Mouse (Mus musculus) cerebellum, postnatal 25 days (tissue): ENCODE data around the gene Bfsp2.

Experiments used
- DNase-seq, 2 experiments: peaks; one replicate each; pipeline ENCODE4 v3.0.0; 2021; ENCODE audit warnings: mixed read lengths in 2 of 2

Bfsp2 gene

GRCm38 (mm10) chr9:103480044-103480576, at the start of gene Bfsp2:
Bfsp2 (minus strand) TSS chr9:103480420.
- no peak for DNase-seq

DNA sequence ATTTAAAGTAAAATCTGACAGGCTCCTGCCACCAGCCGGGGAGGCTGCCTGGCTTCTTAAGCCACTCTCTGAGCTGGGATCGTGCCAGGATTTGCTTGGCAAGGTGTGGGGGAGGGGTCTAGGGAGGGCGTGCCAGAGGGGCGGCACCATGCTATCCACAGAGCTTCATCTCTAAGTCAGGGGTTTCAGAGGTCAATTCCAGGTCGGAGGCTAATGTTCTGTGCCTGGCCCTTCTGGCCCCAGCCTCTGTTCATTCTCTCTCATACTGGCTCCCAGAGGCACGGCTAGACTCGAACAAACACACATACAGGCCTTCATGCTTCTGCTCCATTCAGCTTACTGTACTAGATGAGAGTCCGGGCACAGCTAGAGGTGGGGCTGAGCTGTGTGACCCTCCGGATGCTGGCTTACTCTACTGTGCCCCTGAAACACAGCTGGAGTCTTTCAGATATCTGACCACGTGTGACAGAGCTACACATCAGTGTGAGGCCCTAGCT, 44.9 kb upstream of the Bfsp2 start:
- peak in 1 of 2 experiments; percentile 50 for DNase-seq

DNA sequence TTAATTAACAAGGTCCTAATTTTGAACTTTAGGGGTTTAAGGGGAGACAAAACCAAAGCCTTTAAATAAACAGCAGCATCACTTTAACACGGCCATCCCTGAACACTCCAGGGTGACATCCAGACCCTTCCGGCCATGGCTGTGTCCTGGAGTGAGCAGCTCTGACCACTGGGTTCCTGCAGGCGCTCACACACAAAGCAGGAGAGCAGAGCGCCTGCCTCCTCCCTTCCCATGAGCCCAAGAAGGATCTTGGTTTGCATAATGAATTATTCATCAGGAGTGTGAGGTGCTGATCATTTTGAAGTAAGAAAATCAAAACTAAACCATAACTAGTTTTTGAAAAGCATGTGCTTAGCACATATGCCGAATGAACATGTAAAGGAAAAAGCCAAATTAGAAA, 44.4 kb upstream of the Bfsp2 start:
- DNase-seq: no peak

DNA sequence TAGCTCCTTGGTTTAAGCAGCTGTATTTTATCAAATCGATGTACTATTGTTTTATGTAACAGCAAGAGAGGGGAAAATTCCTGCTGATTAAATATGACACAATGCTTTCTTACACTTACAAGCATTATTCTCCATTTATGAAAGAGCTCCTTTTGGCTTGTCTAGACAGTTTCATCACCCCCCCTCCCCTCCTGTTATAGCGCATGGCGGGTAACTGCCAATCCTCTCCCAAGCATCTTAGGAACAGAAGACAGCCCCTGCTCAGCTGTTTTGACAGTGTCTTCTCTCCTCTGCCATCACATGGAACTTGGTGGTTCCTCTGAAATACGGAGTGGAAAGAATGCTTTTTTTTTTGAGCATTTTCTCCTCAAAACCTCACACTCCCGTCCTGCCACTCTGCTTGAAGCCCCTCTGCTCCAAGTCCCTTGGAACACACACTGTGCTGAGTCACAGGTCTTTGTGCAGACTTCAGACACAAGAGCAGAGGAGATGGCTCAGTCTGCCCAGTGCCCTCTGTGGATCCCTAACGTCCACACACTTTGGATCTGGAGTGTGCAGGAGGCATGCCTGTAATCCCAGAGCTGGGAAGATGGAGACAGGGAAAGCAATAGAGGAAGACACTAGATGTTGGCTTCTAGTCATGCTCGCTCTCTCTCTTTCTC, 43.7 kb upstream of the Bfsp2 start:
- DNase-seq: no peak

DNA sequence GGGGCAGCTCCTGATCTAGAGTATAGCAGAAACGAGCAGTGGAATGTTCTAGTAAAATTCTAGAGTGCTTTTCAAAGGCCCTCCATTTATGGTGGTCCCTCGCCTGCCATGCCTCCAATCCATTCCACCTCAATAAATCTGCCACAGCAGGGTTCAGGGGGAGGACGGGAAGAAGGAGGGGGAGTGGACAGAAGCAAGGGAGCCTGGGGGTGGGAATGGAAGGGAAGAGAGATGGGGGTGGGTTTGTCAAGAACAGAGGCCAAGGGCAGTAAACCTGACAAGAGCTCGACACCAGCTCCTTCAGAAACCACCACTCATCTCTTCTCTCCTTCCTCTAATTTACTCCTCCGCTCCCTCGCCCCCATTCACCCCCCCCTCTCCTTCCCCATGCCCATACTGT, 42.8 kb upstream of the Bfsp2 start:
- DNase-seq: no peak

DNA sequence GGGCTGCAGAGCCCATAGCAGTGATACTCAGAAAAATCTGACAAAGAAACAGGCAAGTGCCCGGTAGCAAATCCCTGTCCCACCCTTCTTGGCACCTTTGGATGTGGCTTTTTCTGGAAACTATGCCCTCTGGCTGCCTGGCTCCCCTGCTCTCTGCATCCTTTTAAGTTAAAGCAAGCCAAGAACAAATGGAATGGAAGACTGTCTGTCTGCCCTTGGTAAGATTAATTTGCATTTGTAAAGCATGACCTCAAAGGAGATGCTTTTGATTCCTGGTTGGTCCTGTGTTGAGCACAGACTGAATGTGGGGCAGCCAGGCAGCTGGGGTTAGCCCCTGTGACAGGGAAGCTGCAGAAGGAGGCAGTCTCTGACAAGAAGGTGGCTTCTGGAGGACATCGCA, 33.7 kb upstream of the Bfsp2 start:
- no peak for DNase-seq

- DNase-seq: no peak
Observed at GRCm38 (mm10) chr9:103512257-103512656, 32.0 kb upstream of the Bfsp2 start.

GRCm38 (mm10) chr9:103506968-103507584, 26.9 kb upstream of the Bfsp2 start:
- DNase-seq: no peak

GRCm38 (mm10) chr9:103505067-103505466, 24.8 kb upstream of the Bfsp2 start:
- peak; percentile 73 to 74 for DNase-seq

- no peak for DNase-seq
Observed at GRCm38 (mm10) chr9:103504646-103505045, 24.4 kb upstream of the Bfsp2 start.

GRCm38 (mm10) chr9:103503586-103504298, 23.5 kb upstream of the Bfsp2 start:
- no peak for DNase-seq

DNA sequence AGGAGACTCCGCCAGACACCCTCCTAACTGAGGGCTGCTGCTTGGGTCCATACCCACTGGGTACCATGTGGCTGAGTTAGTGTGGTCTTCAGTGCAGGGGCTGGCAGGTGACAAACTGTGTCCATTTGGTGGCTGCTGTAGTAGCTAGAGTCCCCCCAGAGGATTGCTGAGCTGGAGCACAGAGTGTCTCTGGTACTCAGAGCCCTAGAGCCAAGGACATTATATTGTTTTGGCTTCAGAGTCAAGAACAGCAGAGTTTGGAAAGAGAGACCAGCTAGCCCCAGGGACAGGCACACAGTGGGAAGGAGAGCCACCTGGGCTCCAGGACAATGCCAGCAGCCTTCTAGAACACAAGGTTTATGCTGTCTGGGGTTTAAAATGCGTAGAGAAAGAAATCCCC, 22.4 kb upstream of the Bfsp2 start:
- peak; percentile 48 to 57 for DNase-seq

- DNase-seq: peak; percentile 65 to 70
Observed at GRCm38 (mm10) chr9:103501861-103502364, 21.7 kb upstream of the Bfsp2 start.

GRCm38 (mm10) chr9:103499366-103499765, 19.1 kb upstream of the Bfsp2 start:
- DNase-seq: no peak

DNA sequence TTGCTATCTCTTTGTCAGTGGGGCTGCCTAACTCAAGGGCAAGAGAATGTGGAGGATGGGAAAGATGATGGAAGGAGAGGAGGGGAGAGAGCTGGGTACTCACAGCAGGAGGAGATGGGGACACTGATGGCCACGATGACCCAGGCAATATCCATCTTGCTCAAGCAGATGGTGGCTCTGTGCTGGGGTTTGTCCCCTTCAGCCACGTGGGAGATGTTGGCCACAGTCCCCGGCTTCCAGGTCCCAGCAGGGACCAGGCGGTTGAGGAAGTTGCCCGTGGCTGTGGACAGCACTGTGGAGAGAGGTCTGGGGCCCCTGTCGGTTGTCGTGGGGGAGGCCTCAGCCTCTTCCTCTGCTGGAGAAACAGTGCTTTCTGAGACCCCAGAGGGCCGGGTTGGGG, 18.5 kb upstream of the Bfsp2 start:
- DNase-seq: peak; percentile 62 to 73

DNA sequence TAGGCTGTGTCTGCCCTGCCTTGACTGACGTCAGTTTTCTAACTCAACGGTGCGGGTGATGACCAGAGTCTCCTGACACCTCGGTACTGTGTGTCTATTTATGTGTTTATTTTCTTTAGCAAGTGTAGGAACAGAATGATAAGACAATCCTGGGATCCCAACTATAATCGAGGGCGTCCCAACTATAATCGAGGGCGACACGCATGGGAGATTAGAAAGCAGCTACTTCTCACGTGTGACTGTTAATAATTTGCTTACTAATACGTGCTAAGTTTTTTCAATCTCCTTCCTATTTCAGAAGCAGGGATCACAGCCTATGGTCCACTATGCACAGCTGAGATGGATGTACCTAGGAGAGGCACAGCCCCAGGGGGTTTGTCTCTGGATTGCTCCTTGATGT, 15.2 kb upstream of the Bfsp2 start:
- no peak for DNase-seq

DNA sequence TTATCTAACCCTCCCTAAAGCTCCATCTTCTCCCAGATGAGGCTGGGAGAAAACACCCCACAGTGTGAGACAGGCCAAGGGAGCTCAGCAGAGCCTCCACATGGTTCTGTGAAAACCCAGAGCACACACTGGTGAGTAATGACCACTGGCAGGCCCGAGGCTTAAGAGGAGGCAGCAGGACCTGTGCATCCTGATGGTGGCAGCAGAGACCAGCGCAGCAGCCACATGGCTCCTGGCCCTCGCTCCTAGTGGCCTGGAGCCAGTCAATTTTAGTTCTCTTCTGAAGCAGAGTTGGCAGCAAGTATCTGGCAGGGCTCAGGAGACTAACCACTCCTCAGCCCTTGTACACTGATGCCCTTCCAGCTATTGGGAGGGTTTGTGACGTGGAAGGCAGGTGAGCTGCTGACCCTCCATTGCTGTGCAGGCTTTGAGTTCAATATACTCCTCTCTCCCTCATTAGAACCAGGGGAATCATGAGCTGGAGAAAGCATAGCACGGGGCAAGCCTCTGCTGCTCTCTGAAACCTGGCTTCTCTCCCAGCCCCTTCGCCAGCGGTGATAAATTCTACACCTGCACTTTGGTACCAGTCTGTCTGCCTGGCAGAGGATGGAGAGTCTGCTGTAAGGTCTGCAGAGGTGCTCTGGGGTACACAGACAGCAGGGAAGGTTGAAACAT, 14.3 kb upstream of the Bfsp2 start:
- DNase-seq: peak; percentile 93 to 95

DNA sequence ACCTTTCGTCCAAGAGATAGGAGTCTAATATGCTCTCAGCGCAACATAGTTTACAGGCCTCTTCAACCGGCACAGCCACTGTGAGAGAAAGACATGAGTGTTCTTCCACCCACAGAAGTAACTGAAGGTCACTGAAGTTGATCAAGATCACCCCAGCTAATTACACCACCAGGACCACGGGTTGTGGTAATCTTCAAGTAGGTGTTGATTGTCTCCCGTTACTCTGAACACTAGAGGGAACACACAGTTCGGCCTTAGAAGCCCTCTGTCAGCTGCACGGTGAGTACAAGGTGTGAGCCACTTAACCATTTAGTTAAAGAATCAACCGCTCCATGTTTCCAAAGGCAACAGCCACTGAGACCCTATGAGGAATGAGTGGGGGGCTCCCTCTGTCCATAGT, 11.8 kb upstream of the Bfsp2 start:
- DNase-seq: no peak

GRCm38 (mm10) chr9:103490439-103490838, 10.2 kb upstream of the Bfsp2 start:
- DNase-seq: peak; percentile 91 to 93

GRCm38 (mm10) chr9:103489883-103490282, 9.7 kb upstream of the Bfsp2 start:
- no peak for DNase-seq

- no peak for DNase-seq
Observed at GRCm38 (mm10) chr9:103489096-103489495, 8.9 kb upstream of the Bfsp2 start.

DNA sequence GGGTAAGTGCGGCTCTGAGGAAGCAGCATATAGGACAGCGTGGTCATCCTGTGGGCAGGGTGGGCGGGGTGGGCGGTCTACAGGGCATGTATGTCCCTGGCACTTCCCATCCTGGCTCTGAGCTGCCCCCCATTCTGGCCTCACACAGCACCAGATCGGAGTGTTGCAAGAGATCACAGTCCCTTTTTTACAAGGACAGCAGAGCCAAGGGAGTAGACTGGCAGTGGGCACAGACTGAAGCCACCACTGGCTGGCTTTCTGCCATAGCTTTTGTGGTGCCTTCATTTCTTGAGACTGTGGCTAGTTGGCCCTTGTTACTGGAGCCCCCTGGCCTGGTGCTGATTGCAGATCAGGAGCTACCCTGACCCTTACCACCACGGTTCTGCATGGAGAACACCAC, 6.0 kb upstream of the Bfsp2 start:
- DNase-seq: no peak

DNA sequence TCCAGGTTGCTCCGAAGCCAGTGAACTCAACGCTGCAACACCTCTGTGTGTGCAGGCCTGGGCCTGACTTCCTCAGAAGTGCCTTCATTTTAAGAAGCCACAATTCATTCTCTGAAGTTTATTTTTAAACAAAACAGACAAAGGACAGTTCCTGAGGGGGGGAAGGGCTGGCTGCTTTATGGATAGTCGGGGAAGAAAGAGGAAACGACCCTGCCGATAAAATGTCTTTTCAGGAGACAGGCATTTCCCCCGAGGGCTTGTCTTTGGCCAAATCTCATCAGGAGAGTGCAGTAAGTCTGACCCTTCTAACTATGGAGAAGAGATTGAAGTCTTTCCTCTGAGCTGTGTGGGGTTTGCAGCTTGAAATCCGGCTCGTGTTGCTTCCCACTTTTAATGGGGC, 5.4 kb upstream of the Bfsp2 start:
- DNase-seq: no peak
